Mouse (Mus musculus) adrenal gland (tissue): Measurements from ENCODE around the gene Herpud1.

ENCODE experiments used
- intact Hi-C: fragments of 180-260 bp; cut with DNase I; formaldehyde crosslinking; loops from one replicate; pipeline ENCODE4 v1.15.1; 2025

The Herpud1 gene

GRCm38 (mm10) chr8:94443153-94443552, 56.9 kb downstream of the Herpud1 start:
- intact Hi-C loops = no loop called here

DNA sequence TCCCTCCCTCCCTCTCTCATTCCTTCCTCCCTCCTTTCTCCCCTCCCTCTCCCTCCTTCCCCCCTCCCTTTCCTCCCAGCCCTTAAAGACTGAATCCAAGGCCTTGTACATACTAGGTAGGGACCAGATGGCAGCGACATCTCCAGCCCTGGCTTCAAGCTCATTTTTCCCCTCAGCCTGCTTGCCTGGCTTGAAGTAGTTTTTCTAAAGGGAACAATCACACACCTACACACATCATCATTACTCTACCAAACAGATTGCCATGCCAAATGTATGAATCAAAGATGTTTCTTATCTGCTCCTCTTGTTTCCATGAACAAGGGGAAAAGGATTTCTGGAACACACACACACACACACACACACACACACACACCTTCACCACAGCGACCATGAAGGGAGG, 58.2 kb downstream of the Herpud1 start:
- intact Hi-C loops = no loop called here
